Mouse (Mus musculus) Muller cell, postnatal 12 days (primary cell): Measurements from ENCODE around the gene Rnf224.

Experiments used
- DNase-seq: peaks from one replicate; pipeline ENCODE4 v3.0.0-alpha.2; 2015; ENCODE audit errors: inconsistent ontology term

The Rnf224 gene

DNA sequence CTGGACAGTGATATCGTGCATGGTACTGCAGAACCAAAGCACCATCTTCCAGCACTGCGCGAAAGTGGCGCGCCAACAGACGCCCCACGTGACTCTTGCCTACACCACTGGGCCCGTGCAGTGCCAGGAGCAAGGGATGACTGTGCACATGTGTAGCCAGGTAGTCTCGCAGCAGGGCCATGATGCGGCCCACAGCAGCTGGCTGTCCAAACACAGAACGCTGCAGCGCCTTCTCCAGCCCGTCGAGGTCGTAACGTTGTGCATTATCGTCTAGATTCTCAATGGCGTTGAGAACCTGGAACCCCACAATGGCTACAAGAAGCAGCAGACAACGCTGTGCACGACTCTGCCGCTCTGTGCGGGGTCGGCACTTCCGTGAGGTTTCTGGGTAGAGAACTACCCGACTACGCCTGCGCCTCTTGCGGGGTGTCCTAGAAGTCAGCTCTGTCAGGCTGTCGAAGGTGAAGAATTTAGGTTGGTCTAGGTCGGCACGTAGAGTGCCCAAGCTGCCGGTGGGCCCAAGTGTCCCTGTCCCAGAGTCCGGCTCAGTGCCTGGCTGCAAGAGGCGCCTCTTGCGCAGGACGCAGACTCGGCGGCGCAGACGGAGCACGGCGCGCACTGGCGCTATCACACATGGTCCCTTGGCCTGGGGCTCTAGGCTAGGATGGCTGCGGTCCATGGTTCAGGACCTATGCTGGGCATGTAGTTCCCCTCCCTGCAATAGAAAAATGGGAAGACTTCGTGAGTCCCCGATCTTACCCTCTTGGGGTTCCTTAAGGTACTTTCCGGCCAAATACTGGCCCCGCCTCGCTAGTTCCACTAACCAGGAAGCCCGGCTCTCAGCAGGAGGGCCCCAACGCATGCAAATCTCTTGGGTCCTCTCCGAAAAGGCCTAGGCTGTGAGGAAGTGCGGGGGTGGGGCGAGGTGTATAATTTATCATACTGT lies 41.1 kb downstream of the Rnf224 start:
- DNase-seq, result no peak

DNA sequence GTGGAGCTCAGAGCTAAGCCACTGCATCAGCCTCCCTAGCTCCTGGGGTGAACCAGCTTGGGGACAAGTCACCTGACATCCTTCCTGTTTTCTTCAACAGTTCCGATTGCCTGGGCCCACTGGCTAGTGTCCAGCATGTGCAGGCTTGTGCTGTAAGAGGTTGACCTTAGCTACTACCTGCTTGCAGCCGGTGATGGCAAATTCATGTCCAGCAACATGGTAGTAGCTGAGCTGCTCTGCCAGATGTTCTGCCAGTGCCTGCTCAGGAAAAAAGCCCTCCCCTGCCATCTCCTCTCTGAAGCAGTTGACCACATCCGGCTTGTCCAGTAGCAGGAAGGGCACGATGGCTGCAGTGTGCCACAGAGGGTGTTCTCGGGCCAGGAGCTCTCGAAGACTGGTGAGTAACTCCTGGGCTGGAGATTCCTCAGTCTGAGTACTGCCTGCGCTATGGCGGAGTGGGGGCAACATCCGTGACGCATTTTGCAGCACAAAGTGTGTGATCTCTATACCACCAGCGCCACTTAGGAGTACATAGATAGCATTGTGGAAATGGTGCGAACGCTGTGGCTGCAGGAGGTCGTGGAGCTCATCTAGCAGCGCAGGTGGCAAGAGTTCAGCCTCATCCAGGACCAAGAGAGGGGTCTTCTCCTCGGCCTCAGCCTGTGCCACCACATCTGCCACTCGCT lies 42.0 kb downstream of the Rnf224 start:
- DNase-seq, result no peak

DNA sequence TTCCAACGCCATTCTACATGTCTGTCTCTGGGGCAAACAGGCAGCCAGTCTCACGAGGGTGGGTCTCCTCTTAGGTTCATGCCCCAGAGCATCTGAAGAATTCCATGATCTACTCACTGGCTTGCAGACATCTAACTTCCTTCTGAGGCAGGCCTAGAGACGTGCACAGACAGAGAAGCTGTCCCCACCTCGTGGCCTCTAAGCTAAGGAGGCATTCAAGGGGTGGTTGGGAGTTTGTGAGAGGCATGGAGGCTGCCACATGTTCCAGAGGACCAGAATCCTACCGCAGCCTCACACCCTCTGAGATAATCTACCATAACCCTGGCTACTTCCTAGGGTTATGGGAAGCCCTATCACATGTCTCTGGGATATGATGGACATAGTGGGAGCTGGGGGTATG lies 42.6 kb downstream of the Rnf224 start:
- no peak for DNase-seq

DNA sequence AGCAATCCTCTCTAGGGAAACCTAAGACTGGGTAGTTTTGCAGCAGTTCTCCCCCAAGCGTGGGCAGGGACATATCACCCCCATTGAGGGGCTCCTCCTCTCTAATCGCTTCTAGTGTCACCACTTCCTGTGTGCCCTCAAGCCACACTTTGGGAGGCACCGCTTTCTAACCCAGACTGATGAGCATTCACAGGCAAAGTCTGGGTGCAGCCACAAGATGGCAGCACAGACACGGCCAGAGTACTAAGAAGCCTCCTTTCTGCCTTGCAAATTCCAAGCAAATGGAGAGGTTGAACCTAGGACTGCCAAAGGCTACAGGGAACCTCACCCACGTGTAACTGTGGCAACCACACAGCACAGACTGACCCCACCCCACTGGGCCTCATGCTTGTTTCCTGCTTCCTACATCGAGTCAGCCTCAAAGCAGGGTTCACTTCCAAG lies 43.2 kb downstream of the Rnf224 start:
- DNase-seq, result peak; percentile 79

DNA sequence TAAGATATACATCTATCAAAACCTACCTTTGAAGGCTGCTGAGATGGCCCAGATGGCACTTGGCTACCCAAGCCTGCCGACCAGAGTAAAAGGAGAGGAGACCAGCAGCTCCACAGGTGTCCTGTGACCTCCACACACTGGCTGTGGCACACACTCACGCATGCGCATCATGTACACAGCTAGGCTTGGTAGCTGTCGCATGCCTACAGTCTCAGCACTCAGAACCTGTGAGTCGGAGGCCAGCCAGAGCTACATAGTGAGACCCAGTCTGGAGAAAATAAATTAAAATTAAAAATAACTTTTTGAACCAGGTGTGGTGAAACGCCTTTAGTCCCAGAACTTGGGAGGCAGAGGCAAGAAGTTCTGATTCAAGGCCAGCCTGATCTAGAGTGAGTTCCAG lies 48.7 kb downstream of the Rnf224 start:
- DNase-seq, result no peak

DNA sequence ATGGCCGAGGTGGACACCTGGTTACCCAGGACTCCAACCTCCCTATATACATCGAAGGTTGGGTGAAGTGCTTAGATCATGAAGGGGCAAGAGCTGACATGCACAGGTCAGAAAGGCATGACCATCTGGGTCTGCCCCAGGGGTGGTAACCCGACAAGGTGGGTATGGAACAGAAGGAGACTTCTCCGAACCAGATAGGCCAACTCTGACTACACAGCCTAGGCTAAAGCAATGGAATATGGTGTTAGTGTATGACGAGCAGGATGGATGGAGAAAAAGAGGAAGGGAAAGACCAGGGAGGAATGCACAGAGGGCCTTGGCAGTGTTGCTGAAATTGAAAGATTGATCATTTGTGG lies 50.0 kb downstream of the Rnf224 start:
- no peak for DNase-seq

DNA sequence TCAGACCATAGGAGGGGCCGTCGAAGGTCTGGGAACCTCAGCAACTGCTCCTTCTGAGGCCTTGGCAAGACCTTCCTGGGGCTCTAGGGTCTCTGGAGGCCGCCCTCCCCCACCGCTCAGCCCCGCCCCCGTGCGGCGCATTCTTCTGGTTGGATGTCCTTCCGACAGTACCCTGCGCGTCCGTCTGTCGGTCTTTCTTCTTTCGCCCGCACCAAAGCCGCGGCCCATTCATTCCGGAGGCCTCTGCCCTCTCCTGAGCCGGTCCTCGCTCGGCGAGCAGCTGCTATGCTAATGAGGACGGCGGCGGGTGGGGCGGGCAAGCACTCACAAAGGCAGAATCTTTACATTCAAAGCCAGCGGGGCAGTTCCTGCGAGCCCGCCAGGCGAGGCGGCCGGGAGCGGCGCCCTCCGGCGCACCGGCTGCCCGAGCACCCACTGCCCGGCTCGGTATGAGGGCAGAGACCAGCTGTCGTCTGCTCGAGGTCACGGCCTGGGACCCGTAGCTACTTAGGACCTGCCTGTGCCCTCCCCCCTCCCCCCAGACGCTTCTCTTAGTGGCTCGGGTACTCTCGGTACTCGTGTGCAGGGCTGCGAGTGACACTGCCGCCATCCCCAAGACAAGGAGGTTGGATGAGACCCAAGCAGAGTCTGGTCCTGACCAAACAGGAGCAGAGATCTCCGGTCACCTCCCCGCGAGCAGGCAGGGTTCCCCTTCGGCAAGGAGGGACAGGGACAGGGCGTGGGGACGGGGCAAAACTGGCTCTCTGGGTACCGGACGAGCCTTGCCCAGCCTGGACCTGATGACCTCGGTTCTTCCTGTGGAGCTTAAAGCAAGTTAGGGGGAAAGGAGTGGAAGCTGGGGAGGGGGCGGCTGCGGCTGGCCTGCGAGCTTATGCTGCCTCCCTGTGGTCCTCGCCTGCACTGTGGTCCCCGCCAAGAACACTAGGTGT lies 50.7 kb downstream of the Rnf224 start:
- DNase-seq, result peak; percentile 81

DNA sequence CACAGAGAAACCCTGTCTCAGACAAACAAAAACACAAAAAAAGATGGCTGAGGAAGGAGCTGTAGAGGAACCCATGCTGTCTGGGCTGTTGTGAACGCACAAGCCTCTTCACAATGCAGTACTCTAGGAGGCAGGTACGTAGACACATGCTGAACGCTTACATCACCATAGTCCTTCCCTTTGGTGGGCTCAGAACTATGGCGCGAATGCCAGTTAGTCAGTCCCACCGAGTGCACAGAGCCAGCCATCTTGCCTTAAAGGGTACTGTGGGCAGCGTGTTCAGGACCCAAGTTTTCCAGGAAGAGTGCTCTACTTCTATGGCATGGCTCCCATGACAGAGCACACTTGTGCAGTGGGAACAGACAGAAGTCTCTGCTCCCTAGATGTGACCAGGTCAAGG lies 52.1 kb downstream of the Rnf224 start:
- no peak for DNase-seq
